Comparison of ENCODE assay signal across 8 mouse cellular contexts in the genomic region with DNA sequence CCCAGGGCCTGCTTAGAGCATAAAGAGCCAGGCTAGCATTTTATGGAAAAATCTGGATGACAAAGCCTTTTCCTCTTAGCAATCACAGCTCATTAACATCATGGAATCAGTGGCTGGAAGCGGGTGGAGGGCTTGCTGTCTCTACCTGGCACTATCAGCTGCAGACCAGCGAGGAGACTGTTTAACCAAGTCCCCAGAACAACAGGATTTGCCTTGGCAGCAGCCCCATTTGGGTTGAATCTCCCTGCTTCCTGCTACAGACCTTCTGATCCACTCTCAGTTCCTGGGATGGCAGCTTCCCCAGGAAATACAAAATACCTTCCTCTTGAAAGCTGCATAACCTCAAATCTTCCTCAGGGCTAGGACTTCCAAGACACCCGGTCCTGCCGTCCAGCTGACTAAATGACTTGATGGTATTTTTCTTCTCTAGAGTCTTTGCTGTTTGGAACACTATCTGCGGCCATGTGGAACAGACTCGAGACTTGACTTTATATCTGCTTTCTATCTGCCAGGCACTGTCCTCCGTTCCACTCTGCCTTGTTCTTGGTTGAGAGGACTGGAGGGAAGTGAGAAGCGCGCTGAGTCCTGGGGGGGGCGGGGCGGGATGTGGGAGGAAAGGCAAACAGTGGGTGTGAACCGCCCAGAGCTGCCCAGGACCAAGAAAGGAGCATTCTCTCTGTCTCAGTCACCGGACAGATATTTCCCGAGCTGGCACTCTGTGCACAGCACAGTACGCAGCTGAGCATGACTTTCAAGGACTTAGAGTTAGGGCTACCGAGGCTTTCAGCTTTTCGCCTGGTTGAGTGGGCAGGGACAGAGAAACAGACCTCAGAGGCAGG. TPM values are rescaled to one million over a fixed set of nuclear protein-coding genes. Genes with fewer than 3 reads are reported as not detected.
DNase-seq lines count a peak whose midpoint lies in the region; ATAC-seq lines count a peak whose summit lies in the region.

No protein-coding gene starts in this region.

- H3K27me3 ChIP-seq in heart, embryonic 11.5 days (ENCODE audit: control insufficient read depth, insufficient read depth, low read length): no peaks in the 10 kb centered on the region

- H3K36me3 ChIP-seq in heart, embryonic 11.5 days (ENCODE audit: control insufficient read depth, insufficient read depth, low read length): no peaks in the 10 kb centered on the region

- no peaks in the 10 kb centered on the region for H3K9me3 ChIP-seq in heart, embryonic 11.5 days (replicated peaks; ENCODE audit: control insufficient read depth, low read length)

- H3K4me3 ChIP-seq in heart, embryonic 11.5 days (ENCODE audit: low read depth, low read length): 0 out of 2 replicates have a peak overlapping the region, but pooled peaks have one; percentile 8

- ATAC-seq in heart, embryonic 11.5 days (replicated peaks; ENCODE audit: insufficient number of reproducible peaks, low FRiP score, low TSS enrichment): peak; percentile 75

- WGBS in heart, embryonic 11.5 days (ENCODE audit: insufficient replicate concordance): 3% methylated on average over 15 of the region's 17 CpGs

- H3K4me2 ChIP-seq in heart, embryonic 11.5 days: peak overlapping the region; percentile 57

- peak overlapping the region; percentile 82 for H3K27ac ChIP-seq in heart, embryonic 11.5 days (ENCODE audit: low read depth, low read length)

- H3K9ac ChIP-seq in heart, embryonic 11.5 days (ENCODE audit: low read depth, low read length): peak overlapping the region; percentile 69

- peak; percentile 46 for DNase-seq in urinary bladder, adult 2 months (ENCODE audit: low spot score)
- no peak for DNase-seq in urinary bladder, postnatal 4 days (ENCODE audit: low spot score in 2 of 2)
- peak; percentile 42 for DNase-seq in embryo, embryonic 9.5 days (ENCODE audit: extremely low spot score)
- peak; percentile 49 for DNase-seq in kidney, adult 9 months
- DNase-seq in lung, postnatal 25 days (ENCODE audit: low spot score): peak; percentile 63
- peak; percentile 73 for DNase-seq in retina, embryonic 14.5 days (ENCODE audit: low spot score)
- no peak for DNase-seq in frontal cortex, postnatal 25 days (ENCODE audit: low spot score in 2 of 2)

- H3K4me1 ChIP-seq in heart, embryonic 11.5 days (ENCODE audit: control insufficient read depth, insufficient read depth, low read length): peaks cover 26% of the 10 kb centered on the region

RNA-seq across cellular contexts. Expression of gene Calm2, which starts 12.4 kb away (rescaled TPM):
- polyA plus RNA-seq in urinary bladder, adult 2 months (2012; rRNA removed): 1,162 and 1,245 TPM in 2 replicates
- polyA plus RNA-seq in heart, embryonic 11.5 days (2014; fragmentation: Nextera tagmentation; extraction: Ambion mirVana): 724 and 789 TPM in 2 replicates

RNA-seq across cellular contexts. Expression of gene Stpg4, which starts 31.6 kb away (rescaled TPM):
- not detected in 2 replicates for polyA plus RNA-seq in urinary bladder, adult 2 months (2012; rRNA removed)
- polyA plus RNA-seq in heart, embryonic 11.5 days (2014; fragmentation: Nextera tagmentation; extraction: Ambion mirVana): not detected in 2 replicates

Comparison
In these comparisons a context has a peak if more than half of its experiments do, and no peak if none do; other contexts are left out.
1. DNase-seq: peak in urinary bladder, adult 2 months (single experiment), embryo, embryonic 9.5 days (single experiment), kidney, adult 9 months (single experiment), lung, postnatal 25 days (single experiment) and retina, embryonic 14.5 days (single experiment); none in urinary bladder, postnatal 4 days (0 of 2) and frontal cortex, postnatal 25 days (0 of 2).